Mouse (Mus musculus) granulocyte monocyte progenitor cell, adult 5-6 weeks (primary cell): ENCODE data around the gene Lpin1. TPM values are rescaled to one million over a fixed set of nuclear protein-coding genes. Genes with fewer than 3 reads are reported as not detected.

Source experiments
- ATAC-seq: replicated peaks from 2 replicates; pipeline ENCODE4 v1.8.0; 2016; ENCODE audit warnings: mild to moderate bottlenecking, moderate TSS enrichment, inconsistent platforms; ENCODE audit not compliant: poor library complexity, severe bottlenecking
- total RNA-seq, 2 experiments: library from RNA; stranded (forward) in 1 of 2; stranded (reverse) in 1 of 2; fragments of 200-712, 200-1000 nt in 1 of 2; fragments of >200 nt in 1 of 2; fragmentation: Nextera tagmentation in 1 of 2; gene quantifications; 2 replicates each; pipeline ENCODE4 v1.2.3; 2014 to 2017

The Lpin1 gene
- total RNA-seq, 2 experiments from 2014 or later: 2.2 to 2.4 TPM

DNA sequence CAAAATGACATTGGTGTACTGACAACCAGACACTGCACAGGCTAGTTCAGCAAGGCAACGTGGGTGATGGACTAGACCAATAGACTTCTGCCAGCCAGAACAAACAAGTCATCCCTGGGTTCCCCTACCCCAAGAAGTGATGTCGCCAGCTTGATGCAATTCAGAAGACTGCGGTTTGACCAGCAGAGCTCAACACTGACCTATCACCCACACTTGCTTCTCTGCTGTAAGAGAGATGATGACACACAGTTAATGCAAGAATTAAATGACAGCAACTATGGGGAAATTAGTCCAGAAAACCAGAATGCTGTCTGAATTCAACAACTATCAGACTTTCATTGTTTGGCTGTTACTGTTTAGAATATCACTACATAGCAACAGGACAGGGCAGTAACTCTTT lies 9.5 kb upstream of the Lpin1 start:
- peak; percentile 62 for ATAC-seq

DNA sequence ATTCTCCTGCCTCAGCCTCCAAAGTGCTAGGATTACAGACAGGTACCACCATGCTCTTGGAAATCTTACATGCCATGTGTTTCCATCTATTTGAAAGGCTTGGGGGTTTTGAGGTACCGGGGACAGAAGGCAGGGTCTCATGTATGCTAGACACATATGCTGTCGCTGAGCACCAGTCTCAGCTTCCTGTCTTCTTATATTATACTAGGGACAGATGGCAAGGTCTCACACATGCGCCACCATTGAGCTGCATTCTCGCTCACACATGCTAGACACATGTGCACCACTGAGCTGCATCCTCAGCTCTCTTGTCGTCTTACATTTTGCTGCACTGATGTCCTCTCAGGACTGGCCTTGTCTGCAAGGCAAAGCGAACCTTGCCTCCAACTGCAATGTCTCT lies 8.7 kb upstream of the Lpin1 start:
- ATAC-seq: no peak

DNA sequence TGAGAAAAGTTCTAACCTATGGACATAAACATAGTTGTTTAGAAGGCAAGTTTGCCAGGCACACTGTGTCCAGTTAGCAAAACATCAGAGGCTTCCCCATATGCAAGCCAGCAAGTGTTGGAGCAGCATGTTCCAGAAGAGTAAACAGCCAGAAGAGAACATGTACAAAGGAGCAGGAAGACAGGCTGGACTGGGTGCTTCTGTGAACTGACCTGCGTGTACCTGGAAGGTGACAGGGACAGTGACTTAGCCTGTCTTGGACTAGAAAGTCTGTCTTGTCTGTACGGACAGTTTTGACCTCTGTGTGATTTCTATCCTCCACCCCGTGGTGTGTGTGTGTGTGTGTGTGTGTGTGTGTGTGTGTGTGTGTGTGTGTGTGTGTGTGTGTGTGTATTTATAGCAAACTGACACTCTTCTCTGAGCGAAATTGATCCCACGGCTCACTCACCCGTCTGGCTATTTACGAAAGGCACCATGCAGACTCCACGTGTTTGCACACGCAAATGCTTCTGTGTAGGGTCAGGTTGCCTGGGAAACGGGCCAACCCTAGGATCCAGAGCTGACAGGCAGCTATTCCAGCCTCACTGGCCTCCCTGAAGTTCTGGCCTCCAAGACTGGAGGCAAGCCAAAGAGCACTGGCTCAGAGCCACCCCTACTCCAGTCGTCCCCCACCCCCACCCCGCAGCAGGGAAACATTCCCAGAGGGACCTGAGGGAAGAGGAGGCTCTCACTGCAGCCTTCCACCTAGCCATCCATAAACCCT lies 7.9 kb upstream of the Lpin1 start:
- ATAC-seq: no peak

DNA sequence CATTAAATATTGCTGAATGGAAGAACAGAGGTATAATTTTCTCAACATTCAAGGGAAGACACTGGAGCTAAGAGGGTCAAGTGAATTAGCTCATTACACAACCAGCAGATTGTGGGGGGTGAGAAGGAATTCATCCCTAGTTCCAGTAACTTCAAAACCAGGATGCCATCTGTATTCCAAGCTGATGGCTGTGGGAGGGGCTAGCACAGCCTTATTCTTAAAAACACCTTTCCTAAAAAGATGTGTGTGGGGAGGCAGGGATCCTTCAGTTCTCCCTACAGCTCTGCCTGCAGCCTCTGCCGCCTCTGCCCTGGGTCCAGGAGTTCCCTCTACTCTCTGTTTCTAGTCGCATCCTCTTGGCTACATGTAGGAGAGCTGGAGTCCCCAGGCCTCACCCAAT lies 5.0 kb upstream of the Lpin1 start:
- no peak for ATAC-seq

DNA sequence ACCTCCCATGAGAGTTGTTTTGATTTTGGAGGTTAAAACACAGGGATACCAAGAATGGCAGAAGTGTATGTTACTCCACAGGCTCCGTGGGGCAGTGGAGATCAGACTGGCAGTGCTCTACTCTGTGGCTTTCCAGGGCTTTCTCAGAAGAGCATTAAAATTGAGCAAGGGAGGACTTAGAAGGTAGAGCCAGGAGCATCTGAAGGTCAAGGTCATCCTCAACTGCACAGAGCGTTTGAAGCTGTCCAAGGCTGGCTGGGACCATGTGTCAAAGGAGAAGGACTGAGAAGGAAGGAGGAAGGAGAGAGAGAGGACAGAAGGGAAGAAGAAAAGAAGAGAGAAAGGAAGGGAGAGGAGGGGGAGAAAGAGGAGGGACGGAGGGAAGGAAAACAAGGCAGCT lies 3.8 kb upstream of the Lpin1 start:
- ATAC-seq: no peak

DNA sequence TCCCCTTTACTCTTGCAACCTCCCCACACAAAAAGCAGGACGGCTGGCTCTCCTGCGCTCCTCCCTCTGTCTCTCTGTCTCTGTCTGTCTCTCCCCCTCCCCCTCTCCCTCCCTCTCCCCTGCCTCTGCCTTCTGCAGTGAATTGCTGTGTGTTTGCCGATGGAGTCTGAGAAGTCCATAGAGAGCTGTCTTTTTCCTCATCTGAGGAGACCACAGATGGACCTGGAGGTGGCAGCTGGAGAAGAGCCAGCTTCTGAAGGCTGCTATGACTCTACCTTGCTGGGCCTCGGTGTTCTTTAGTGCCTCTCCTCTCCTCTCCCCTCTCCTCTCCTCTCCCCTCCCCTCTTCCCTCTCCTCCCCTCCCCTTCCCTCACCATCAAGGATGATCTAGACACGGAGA lies 5.1 kb downstream of the Lpin1 start:
- ATAC-seq: no peak

DNA sequence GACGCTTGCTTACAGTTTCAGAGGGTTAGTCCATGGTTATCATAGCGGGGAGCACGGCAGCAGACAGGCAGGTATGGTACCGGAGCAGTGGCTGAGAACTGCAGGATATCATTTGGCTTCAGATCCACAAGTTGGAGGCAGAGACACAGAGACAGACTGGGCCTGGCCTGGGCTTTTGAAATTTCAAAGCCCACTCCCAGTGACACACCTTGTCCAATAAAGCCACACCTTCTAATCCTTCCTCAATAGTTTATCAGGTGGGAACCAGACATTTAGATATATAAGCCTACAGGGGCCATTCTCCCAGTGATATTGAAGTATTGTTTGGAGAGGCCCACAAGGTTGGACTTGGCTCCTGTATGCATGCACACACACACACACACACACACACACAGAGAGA lies 8.5 kb downstream of the Lpin1 start:
- no peak for ATAC-seq

DNA sequence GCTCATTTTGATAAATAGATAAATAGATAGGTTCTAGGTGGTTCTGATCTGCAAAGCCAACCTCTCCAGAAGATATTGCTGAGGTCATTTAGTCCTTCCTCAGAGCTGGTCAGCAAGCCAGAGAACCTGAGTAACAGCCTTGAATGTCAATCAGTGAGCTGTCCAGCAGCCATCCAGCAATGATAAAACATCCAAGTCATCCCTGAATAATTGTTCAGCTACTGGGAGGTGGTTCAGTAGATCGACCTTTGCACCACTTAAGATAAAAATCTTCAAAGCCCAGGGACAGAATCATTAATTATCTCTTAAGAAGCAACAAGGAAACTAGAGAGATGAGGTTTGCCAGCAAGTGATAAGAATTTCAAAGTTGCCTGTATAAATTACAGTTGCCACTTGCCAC lies 10.4 kb downstream of the Lpin1 start:
- ATAC-seq: no peak

DNA sequence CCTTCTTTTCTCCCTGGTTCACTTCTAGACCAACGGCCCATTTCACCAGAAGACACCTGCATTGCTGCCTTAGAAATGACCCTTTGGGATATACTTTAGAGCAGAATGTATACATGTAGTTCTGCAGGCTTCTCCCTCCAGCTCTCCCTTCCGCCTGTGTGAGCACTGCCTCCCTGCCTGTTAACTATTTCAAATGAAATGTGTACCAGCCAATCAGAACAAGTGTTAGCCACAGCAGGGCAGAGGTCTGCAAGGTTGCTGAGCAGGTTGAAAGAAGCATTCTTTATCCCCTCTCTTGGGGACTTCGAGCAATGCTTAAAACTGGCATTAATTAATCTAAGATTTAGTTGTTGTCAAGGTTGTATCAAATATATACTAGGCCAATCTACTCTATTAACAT lies 11.4 kb downstream of the Lpin1 start:
- no peak for ATAC-seq

DNA sequence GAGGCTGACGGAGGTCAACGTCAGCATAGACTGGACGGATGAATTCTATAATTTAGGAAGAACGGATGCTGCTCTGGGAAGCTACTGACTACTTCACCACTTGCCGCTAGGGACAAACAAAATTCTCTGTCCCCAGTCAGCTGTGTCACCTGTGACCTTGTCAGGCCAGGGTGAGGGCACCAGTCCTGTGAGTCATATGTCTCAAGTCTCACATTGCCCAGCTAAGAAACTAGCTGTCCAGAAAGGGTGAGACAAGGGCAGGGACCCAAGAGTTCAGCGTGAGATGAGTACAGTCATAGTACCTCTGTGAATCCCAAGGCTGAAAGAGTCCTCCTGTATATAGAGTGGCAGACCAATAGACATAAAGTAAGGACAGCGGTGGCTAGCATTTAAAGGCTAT lies 17.0 kb downstream of the Lpin1 start:
- ATAC-seq: no peak

DNA sequence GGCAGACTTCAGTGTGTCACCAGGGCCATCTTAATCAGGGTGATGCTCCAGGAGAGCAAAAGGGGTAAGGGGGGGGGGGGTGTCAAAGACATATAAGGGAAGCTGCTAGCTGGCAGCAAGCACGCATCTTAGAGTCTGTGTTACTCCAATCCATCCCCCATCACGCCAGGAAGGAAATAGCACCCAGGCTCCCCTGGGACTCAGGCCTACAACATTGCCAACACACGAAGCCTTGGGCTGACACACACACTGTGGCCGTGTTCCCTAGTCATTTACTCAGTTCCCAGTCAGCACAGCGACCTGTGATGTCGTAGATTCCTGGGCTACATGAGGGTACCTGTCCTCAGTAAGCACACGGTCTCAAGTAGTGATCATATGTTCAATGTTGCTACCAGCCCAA lies 17.8 kb downstream of the Lpin1 start:
- ATAC-seq: no peak

DNA sequence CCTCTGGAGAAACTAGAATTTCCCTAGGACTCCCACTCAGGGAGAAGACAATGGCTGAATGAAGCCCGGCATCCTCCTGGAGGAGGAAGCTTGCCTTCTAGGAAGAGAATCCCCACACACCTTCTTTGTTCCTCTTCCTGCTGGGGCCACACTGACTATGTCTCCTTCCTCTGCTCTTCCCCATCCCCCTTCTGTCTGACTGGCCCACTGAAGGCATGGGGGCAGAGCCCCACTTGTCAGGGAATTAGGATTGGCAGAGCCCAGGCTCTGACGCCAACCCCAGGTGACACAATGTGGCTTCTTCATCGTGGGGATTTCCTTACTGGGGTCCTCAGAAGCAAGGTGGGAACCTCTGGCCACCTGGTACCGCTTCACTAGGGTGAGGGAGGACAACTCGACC lies 18.3 kb downstream of the Lpin1 start:
- peak; percentile 8; the same call in 1 of the 2 replicates for ATAC-seq

DNA sequence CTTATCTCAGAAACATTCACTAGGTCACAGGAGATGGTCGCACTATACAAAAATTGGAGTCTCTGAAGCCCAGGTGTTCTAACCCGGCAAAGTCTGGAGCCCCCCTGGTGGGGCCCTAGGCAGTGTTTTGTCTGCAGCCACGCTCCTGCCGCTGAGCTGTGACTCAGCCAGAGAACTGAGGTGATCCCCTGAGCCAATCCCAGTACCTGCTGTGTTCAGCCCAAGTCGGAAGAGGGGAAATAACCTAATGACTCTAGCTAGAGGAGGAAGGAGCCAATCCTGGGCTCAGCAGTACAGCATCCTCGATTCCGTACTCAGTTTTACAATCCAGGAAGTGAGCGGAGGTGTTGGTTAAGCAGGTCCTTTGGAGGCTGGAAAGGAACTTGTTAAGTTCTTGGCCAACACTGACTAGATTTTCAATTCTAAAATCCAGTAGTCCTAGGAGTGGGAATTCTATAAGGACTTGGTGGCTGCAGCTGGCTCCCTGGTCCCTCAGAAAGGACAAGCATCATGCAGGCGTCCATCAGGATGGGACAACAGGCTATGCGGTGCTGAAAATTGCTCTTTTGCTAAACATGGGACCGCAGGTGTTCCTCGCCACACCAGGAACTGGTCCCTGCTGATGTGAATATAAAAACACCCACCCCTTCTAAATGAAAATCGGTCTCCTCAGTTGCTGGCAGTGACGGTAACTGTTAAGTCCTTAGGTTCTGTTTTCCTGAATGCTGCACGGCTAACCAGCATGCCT lies 19.1 kb downstream of the Lpin1 start:
- ATAC-seq: peak; percentile 79

DNA sequence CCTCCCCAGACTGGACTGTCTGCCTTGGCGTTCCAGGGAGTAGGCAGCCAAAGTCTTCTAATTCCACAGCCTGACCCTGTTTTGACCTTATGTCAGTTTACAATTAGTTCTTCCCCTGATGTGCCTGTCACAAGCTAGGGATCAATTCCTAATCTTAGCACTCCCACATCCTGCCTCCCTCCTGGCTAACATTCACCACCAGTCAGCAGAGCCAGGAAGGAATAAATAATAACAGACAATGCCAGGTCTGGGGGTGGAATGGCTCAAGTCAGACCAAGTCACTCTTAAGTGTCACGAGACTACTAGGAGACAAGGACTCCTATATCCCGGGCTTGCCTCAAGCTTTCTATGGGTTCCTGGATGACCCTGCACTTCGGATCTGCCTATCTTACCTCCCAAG lies 20.8 kb downstream of the Lpin1 start:
- ATAC-seq: no peak

DNA sequence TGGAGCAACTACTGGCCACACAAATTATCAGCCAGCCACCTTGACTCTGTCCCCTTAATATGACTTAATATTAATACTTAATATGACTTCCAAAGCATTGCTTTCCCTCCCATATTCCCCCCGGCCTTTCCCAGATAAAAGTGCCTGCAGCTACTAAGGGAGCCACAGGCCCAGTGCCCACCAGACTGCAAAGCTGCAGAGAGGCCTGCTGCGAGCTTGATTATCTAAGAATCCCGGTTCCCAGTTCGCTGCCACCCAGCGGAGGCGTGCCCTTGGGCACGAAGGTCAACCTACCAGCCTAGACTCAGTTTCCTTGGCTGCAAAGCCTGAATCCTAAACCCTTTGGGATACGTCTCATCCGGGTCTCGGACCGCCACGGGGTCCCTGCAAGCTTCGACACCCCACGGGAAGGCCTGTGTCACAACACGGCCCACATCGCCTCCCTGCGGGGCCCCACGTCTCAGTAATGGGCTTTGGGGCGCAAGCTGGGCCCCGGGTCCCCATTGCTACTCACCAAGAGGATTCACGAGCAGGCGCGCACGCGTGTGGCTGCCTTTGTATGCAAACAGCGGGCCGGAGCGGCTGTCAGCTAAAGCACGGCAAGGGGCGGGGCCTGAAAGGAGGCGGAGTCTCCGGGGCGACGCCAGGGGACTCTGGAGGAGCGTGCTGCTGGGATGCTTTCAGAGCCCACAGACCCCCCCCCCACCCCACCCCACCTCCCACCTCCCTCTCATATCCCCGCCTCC lies 21.4 kb downstream of the Lpin1 start:
- ATAC-seq: peak; percentile 75

DNA sequence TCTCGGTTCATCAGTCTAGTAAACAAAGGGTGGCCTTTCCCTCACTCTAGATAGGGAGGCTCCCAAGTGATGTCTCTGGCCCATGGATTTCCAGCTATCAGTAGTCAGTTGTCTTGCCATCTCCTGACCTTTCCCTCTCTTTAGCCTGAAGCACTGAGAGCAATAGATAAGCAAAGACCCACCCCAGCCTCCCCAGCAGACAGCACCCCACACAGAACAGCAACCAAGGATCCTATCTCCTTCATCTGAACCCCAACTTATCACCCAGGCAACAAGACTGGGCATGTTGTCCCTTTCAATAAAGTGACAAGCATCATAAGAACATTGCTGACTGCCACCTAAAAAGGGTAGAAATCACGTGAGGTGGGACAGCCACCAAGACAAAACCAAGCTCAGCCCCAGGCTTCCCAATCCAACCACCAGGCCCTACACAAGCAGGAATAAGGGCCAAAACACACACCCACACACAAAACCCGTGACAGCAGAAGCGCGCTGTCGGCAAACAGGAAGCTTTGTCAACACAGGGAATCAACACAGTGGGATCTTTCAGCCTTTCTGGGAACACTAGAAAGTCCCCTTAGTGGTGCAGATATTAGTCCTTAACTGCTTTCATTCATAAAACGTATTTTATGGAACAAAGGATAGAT lies 22.2 kb downstream of the Lpin1 start:
- ATAC-seq: no peak

DNA sequence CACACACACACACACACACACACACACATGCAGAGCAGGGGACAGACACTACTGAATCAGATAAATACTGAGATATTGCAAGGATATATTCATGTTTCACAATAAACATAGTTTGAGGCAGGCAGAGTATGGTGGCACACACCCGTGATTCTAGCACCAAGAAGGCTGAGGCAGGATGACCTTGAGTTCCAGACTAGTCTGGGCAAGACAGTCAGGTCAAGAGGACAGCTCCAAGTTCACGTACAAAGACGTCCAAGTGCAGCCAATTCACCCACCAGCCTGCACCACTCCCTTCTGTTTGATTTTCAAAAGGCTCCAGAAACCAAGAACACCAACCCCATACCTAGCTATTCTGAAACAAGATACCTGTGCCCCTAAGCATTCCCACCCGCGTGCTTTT lies 23.0 kb downstream of the Lpin1 start:
- ATAC-seq: no peak

DNA sequence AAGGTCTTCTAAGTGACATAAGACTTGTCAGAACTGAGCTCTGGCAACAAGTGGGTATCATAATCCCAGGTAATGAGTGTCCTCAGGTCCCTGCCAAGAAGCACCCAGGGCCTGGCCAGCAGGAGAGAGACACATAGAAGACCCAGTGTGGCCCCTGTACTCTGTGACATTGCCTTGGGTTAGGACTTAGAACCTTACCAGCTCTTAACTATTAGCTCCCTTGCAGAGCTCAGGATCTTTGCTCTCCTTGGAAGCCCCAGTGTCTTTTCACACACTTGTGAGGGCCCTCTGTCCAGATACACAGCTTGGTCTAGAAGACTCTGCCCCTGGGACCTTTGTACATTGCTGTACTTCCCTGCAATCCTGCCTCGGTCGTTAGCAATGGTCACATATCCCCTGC lies 23.7 kb downstream of the Lpin1 start:
- no peak for ATAC-seq

DNA sequence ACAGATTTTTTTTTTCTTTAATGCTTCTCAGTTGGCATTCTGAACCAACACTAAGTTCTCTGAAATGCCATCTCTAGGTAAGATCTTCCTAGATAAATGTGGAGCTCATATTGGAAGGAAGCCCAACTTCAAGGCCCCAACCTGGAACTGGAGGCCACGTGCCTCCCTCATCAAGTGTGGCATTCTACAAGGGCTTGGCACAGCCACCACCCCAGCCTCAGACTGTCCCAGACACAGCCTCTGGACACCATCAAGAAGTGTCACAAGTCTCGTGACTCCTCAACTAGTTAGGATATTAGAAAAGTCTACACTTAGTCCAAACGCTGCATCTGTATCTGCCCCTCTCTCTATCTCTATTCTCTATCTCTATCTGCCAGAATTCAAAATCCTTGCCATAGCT lies 25.8 kb downstream of the Lpin1 start:
- ATAC-seq: no peak

DNA sequence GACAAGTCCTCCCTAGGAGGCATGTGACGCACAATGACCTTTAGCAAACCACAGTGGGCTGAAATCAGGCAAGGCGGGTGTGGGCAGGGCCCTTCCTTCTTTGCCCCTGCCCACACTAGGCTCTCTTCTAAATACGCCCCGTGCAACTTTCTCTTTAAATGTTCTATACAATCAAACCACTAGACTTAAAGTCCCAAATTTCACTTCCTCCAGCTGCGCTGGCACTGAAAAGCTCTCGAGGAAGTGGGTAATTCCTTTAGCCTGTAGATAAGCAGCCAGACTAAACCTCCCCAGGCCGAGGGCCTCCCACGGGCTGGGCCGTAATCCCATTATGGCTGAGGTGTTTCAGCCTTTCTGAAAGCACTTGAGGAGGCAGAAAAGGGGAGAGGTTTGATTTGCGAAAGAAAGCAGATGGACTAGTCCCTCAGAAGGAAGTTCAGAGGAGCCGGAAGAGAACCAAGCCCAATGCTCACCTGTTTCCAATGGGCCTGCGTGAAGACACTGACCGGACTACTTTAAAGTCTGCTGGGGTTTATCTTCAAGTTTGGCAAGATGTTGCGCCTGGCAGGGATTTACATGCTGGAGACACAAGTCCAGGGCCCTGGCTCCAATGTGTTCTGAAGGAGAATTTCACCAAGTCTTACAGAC lies 26.6 kb downstream of the Lpin1 start:
- ATAC-seq: peak; percentile 74
